Mouse (Mus musculus) heart, adult 2 months (tissue): Measurements from ENCODE around the gene Sf1. TPM values are rescaled to one million over a fixed set of nuclear protein-coding genes. Genes with fewer than 3 reads are reported as not detected.

Experiments used
- DNase-seq, 2 experiments: peaks; one replicate each; pipeline ENCODE4 v3.0.0; 2021
- H3K27ac ChIP-seq: fragments of 200-600 bp; 2 replicates; pipeline ENCODE4 v1.8.1; 2022
- H3K27me3 ChIP-seq: fragments of 200-500 bp; 2 replicates; pipeline ENCODE4 v1.6.1; 2012; ENCODE audit warnings: mild to moderate bottlenecking, low read length, inconsistent platforms, mixed read lengths; ENCODE audit not compliant: control insufficient read depth, insufficient read depth
- H3K36me3 ChIP-seq: fragments of 200-500 bp; 2 replicates; pipeline ENCODE4 v1.6.1; 2012; ENCODE audit warnings: low read length, inconsistent platforms; ENCODE audit not compliant: control insufficient read depth, insufficient read depth
- H3K4me1 ChIP-seq: fragments of 200-500 bp; 2 replicates; pipeline ENCODE4 v1.6.1; 2011; ENCODE audit warnings: low read length; ENCODE audit not compliant: control insufficient read depth, insufficient read depth
- H3K4me3 ChIP-seq: fragments of 200-600 bp; 2 replicates; pipeline ENCODE4 v1.8.1; 2022
- H3K79me2 ChIP-seq: fragments of 200-500 bp; replicated peaks from 2 replicates; pipeline ENCODE4 v1.6.1; 2012; ENCODE audit warnings: mild to moderate bottlenecking, inconsistent platforms, low read length, moderate library complexity, mixed read lengths; ENCODE audit not compliant: control insufficient read depth, insufficient read depth
- H3K9ac ChIP-seq: fragments of 200-500 bp; 2 replicates; pipeline ENCODE4 v1.6.1; 2012; ENCODE audit warnings: low read depth, mild to moderate bottlenecking, control low read depth, inconsistent platforms, low read length, mixed read lengths
- CTCF ChIP-seq: fragments of 200-600 bp; IDR thresholded peaks from 2 replicates; pipeline ENCODE4 v1.8.1; 2022; ENCODE audit warnings: antibody characterized with exemption, mild to moderate bottlenecking, moderate library complexity
- EP300 ChIP-seq: fragments of 200-500 bp; IDR thresholded peaks from 2 replicates; pipeline ENCODE4 v1.6.1; 2011; ENCODE audit warnings: low read depth, low read length, control low read depth; ENCODE audit not compliant: insufficient read depth
- POLR2A ChIP-seq: fragments of 200-500 bp; IDR thresholded peaks from 2 replicates; pipeline ENCODE4 v1.6.1; 2011; ENCODE audit warnings: mild to moderate bottlenecking, low read depth, low read length, control low read depth; ENCODE audit not compliant: insufficient read depth
- WGBS: fragments of 180-500 bp; shearing (Covaris S2); methylation state at CpG from one replicate; pipeline ENCODE4 v1.1.7; 2018; 5-methylcytosine and 5-hydroxymethylcytosine counted together
- intact Hi-C: fragments of 180-260 bp; cut with DNase I; formaldehyde crosslinking; loops from one replicate; pipeline ENCODE4 v1.15.1; 2025
- polyA plus RNA-seq: library from polyadenylated mRNA; depleted of rRNA; stranded (reverse); fragments of >200 nt; gene quantifications from 2 replicates; pipeline ENCODE4 v1.2.3, GENCODE M21; 2012
- total RNA-seq, 2 experiments: library from RNA; stranded (reverse); gene quantifications; 2 replicates each; pipeline ENCODE4 v1.2.3; 2021

Gene Sf1
- total and polyA plus RNA-seq, 3 experiments, result 58.5 to 103 (median 93.0) TPM

GRCm38 (mm10) chr19:6374571-6374970, 11.1 kb downstream of the Sf1 start:
- no peak for DNase-seq
- TF ChIP-seq POLR2A, result no peak
- TF ChIP-seq EP300, result no peak
- TF ChIP-seq CTCF, result no peak

GRCm38 (mm10) chr19:6375423-6376254, 12.1 kb downstream of the Sf1 start:
- Histone ChIP-seq H3K79me2 (peaks cover 3% of the 10 kb centered on the region; the same call in 1 of the 2 replicates), H3K27me3 (no peaks in the 10 kb centered on the region), H3K9ac (no peak overlapping the region), H3K4me1 (peaks cover 5% of the 10 kb centered on the region; the same call in 1 of the 2 replicates), H3K27ac (no peak overlapping the region), H3K36me3 (peaks cover 25% of the 10 kb centered on the region), H3K4me3 (no peak overlapping the region)
- 94% methylated on average over 41 of the region's 42 CpGs for WGBS
- no peak for DNase-seq
- intact Hi-C loops, result no loop called here
- TF ChIP-seq POLR2A (no peak), EP300 (no peak)

More at GRCm38 (mm10) chr19:6374571-6374970, 11.1 kb downstream of the Sf1 start:
- peaks cover 4% of the 10 kb centered on the region; the same call in 1 of the 2 replicates for H3K79me2 ChIP-seq
- H3K36me3 ChIP-seq, result peaks cover 29% of the 10 kb centered on the region
- no peak overlapping the region for H3K27ac ChIP-seq
- no peak overlapping the region for H3K4me3 ChIP-seq
- WGBS, result 99% methylated on average over 10 of the region's 10 CpGs
- intact Hi-C loops, result no loop called here
- H3K4me1 ChIP-seq, result peaks cover 5% of the 10 kb centered on the region; the same call in 1 of the 2 replicates
- H3K27me3 ChIP-seq, result no peaks in the 10 kb centered on the region
- H3K9ac ChIP-seq, result no peak overlapping the region

- intact Hi-C loops, result no loop called here
- TF ChIP-seq EP300 (no peak), CTCF (peak; percentile 79)
- DNase-seq, result peak in 1 of 2 experiments; percentile 70
- Histone ChIP-seq H3K4me1 (peaks cover 5% of the 10 kb centered on the region; the same call in 1 of the 2 replicates), H3K4me3 (no peak overlapping the region), H3K9ac (no peak overlapping the region), H3K27me3 (no peaks in the 10 kb centered on the region), H3K36me3 (peaks cover 22% of the 10 kb centered on the region), H3K79me2 (peaks cover 3% of the 10 kb centered on the region; the same call in 1 of the 2 replicates), H3K27ac (no peak overlapping the region; the same call in 1 of the 2 replicates)
- 60% methylated on average over 14 of the region's 14 CpGs for WGBS
Observed at GRCm38 (mm10) chr19:6376255-6376564, 12.7 kb downstream of the Sf1 start.

GRCm38 (mm10) chr19:6376643-6377042, 13.2 kb downstream of the Sf1 start:
- no peaks in the 10 kb centered on the region for H3K27me3 ChIP-seq
- H3K4me1 ChIP-seq, result peaks cover 5% of the 10 kb centered on the region; the same call in 1 of the 2 replicates
- no peak overlapping the region for H3K9ac ChIP-seq
- peak overlapping the region; percentile 62; the same call in 1 of the 2 replicates for H3K27ac ChIP-seq
- intact Hi-C loops, result no loop called here
- 47% methylated on average over 2 of the region's 2 CpGs for WGBS
- peaks cover 22% of the 10 kb centered on the region for H3K36me3 ChIP-seq
- peaks cover 3% of the 10 kb centered on the region; the same call in 1 of the 2 replicates for H3K79me2 ChIP-seq
- H3K4me3 ChIP-seq, result no peak overlapping the region
- no peak for DNase-seq
- TF ChIP-seq POLR2A (no peak), CTCF (no peak), EP300 (no peak)

GRCm38 (mm10) chr19:6377327-6378040, 14.0 kb downstream of the Sf1 start:
- DNase-seq, result no peak
- H3K79me2 ChIP-seq, result peaks cover 3% of the 10 kb centered on the region; the same call in 1 of the 2 replicates
- no peak overlapping the region for H3K9ac ChIP-seq
- no peaks in the 10 kb centered on the region for H3K27me3 ChIP-seq
- peak overlapping the region; percentile 62 for H3K27ac ChIP-seq
- peaks cover 19% of the 10 kb centered on the region for H3K36me3 ChIP-seq
- WGBS, result 71% methylated on average over 11 of the region's 11 CpGs
- no peak for TF ChIP-seq EP300
- no peak for TF ChIP-seq POLR2A
- TF ChIP-seq CTCF, result no peak
- intact Hi-C loops, result no loop called here
- peaks cover 7% of the 10 kb centered on the region; the same call in 1 of the 2 replicates for H3K4me1 ChIP-seq
- H3K4me3 ChIP-seq, result no peak overlapping the region
